Mouse (Mus musculus) heart, adult 2 months (tissue): ENCODE data around the gene Bckdha.

Experiments
- CTCF ChIP-seq: fragments of 200-600 bp; IDR thresholded peaks from 2 replicates; pipeline ENCODE4 v1.8.1; 2022; ENCODE audit warnings: antibody characterized with exemption, mild to moderate bottlenecking, moderate library complexity
- EP300 ChIP-seq: fragments of 200-500 bp; IDR thresholded peaks from 2 replicates; pipeline ENCODE4 v1.6.1; 2011; ENCODE audit warnings: low read depth, low read length, control low read depth; ENCODE audit not compliant: insufficient read depth
- POLR2A ChIP-seq: fragments of 200-500 bp; IDR thresholded peaks from 2 replicates; pipeline ENCODE4 v1.6.1; 2011; ENCODE audit warnings: mild to moderate bottlenecking, low read depth, low read length, control low read depth; ENCODE audit not compliant: insufficient read depth

GRCm38 (mm10) chr7:25684659-25685058 lies 25.9 kb upstream of the Bckdha start:
- no peak for TF ChIP-seq CTCF
- no peak for TF ChIP-seq EP300
- TF ChIP-seq POLR2A = no peak
